Mouse (Mus musculus) frontal cortex, postnatal 36 days (tissue): ENCODE measurements around the gene Il4ra.

Experiments used
- DNase-seq, 2 experiments: peaks; one replicate each; pipeline ENCODE4 v3.0.0; 2022; ENCODE audit warnings: low spot score in 2 of 2

Gene Il4ra

GRCm38 (mm10) chr7:125551766-125552709 lies at the start of gene Il4ra:
TSS of gene Il4ra (plus strand) at chr7:125552120.
- peak; percentile 60 to 65 for DNase-seq

GRCm38 (mm10) chr7:125503374-125504092 lies 48.4 kb upstream of the Il4ra start:
- no peak for DNase-seq

- DNase-seq, result peak; percentile 51 to 52
These were observed 47.3 kb upstream of the Il4ra start for GRCm38 (mm10) chr7:125504618-125505017.

GRCm38 (mm10) chr7:125505568-125505967 lies 46.4 kb upstream of the Il4ra start:
- DNase-seq, result no peak

GRCm38 (mm10) chr7:125507279-125507678 lies 44.6 kb upstream of the Il4ra start:
- DNase-seq, result no peak

- DNase-seq, result no peak
These were observed 40.5 kb upstream of the Il4ra start for GRCm38 (mm10) chr7:125511432-125511831.

- DNase-seq, result no peak
These were observed 40.1 kb upstream of the Il4ra start for GRCm38 (mm10) chr7:125511852-125512251.

GRCm38 (mm10) chr7:125515081-125515853 lies 36.7 kb upstream of the Il4ra start:
- no peak for DNase-seq

GRCm38 (mm10) chr7:125516723-125517122 lies 35.2 kb upstream of the Il4ra start:
- no peak for DNase-seq

- DNase-seq, result no peak
These were observed 34.5 kb upstream of the Il4ra start for GRCm38 (mm10) chr7:125517470-125517869.

- no peak for DNase-seq
These were observed 32.2 kb upstream of the Il4ra start for GRCm38 (mm10) chr7:125519715-125520114.

GRCm38 (mm10) chr7:125523051-125523450 lies 28.9 kb upstream of the Il4ra start:
- DNase-seq, result no peak

- no peak for DNase-seq
These were observed 24.7 kb upstream of the Il4ra start for GRCm38 (mm10) chr7:125527186-125527585.

GRCm38 (mm10) chr7:125527901-125528580 lies 23.9 kb upstream of the Il4ra start:
- DNase-seq, result no peak

- no peak for DNase-seq
These were observed 12.6 kb upstream of the Il4ra start for GRCm38 (mm10) chr7:125539351-125539750.

GRCm38 (mm10) chr7:125541026-125541425 lies 10.9 kb upstream of the Il4ra start:
- no peak for DNase-seq

GRCm38 (mm10) chr7:125541821-125542220 lies 10.1 kb upstream of the Il4ra start:
- DNase-seq, result no peak

GRCm38 (mm10) chr7:125542335-125543050 lies 9.4 kb upstream of the Il4ra start:
- no peak for DNase-seq

GRCm38 (mm10) chr7:125543497-125543896 lies 8.4 kb upstream of the Il4ra start:
- DNase-seq, result no peak

- no peak for DNase-seq
These were observed 6.6 kb upstream of the Il4ra start for GRCm38 (mm10) chr7:125545331-125545730.

GRCm38 (mm10) chr7:125546727-125547126 lies 5.2 kb upstream of the Il4ra start:
- DNase-seq, result no peak
